ENCODE assay signal across 8 mouse cellular contexts in genomic region chr19:40414798-40415475, GRCm38 (mm10).
A peak's percentile ranks its signal among the peaks of the same experiment; 100 is the strongest.
DNase-seq lines count a peak whose midpoint lies in the region; ATAC-seq and TF ChIP-seq lines count a peak whose summit lies in the region.

No protein-coding gene starts in this region.

- 56% methylated on average over 11 of the region's 11 CpGs for WGBS in lung, postnatal 0 days
- WGBS in hindbrain, embryonic 13.5 days = 62% methylated on average over 11 of the region's 11 CpGs
- WGBS in limb, embryonic 14.5 days = 23% methylated on average over 11 of the region's 11 CpGs
- 60% methylated on average over 11 of the region's 11 CpGs for WGBS in stomach, embryonic 15.5 days

- DNase-seq in lung, postnatal 0 days (ENCODE audit: low spot score) = peak; percentile 38
- no peak for DNase-seq in lung, adult 18-20 months
- peak; percentile 40 for DNase-seq in limb, embryonic 14.5 days (ENCODE audit: low spot score)
- DNase-seq in left cerebral cortex, postnatal 10 days (ENCODE audit: extremely low spot score in 1 of 2, low spot score in 2 of 2) = no peak
- DNase-seq in thymus, postnatal 4 days = no peak
- DNase-seq in adrenal gland, postnatal 36 days = no peak

- 0 out of 2 replicates have a peak, but pooled peaks cover 2% of the 10 kb centered on the region for H3K4me1 ChIP-seq in lung, postnatal 0 days (ENCODE audit: insufficient read depth, low read depth, low read length)
- peaks cover 28% of the 10 kb centered on the region for H3K4me1 ChIP-seq in hindbrain, embryonic 13.5 days (replicated peaks)
- peaks cover 36% of the 10 kb centered on the region for H3K4me1 ChIP-seq in limb, embryonic 14.5 days (ENCODE audit: control insufficient read depth, insufficient read depth, low read length)
- peaks cover 15% of the 10 kb centered on the region for H3K4me1 ChIP-seq in stomach, embryonic 15.5 days

- no peak overlapping the region for H3K9ac ChIP-seq in lung, postnatal 0 days (replicated peaks; ENCODE audit: low read depth)
- no peak overlapping the region for H3K9ac ChIP-seq in hindbrain, embryonic 13.5 days
- no peak overlapping the region for H3K9ac ChIP-seq in limb, embryonic 14.5 days (ENCODE audit: low read depth, low read length, severe bottlenecking)
- no peak overlapping the region for H3K9ac ChIP-seq in stomach, embryonic 15.5 days

- H3K4me2 ChIP-seq in lung, postnatal 0 days (replicated peaks; ENCODE audit: low read depth, low read length) = no peak overlapping the region
- no peak overlapping the region for H3K4me2 ChIP-seq in hindbrain, embryonic 13.5 days
- H3K4me2 ChIP-seq in limb, embryonic 14.5 days (replicated peaks; ENCODE audit: low read depth, low read length, severe bottlenecking) = no peak overlapping the region
- no peak overlapping the region for H3K4me2 ChIP-seq in stomach, embryonic 15.5 days

- intact Hi-C loops in left cerebral cortex, postnatal 10 days (cut with DNase I) = no loop called here

- no peaks in the 10 kb centered on the region for H3K9me3 ChIP-seq in lung, postnatal 0 days (ENCODE audit: low read length)
- H3K9me3 ChIP-seq in hindbrain, embryonic 13.5 days = no peaks in the 10 kb centered on the region
- no peaks in the 10 kb centered on the region for H3K9me3 ChIP-seq in limb, embryonic 14.5 days (ENCODE audit: control insufficient read depth, low read length)
- no peaks in the 10 kb centered on the region for H3K9me3 ChIP-seq in stomach, embryonic 15.5 days

- H3K27me3 ChIP-seq in lung, postnatal 0 days (replicated peaks; ENCODE audit: insufficient read depth, low read length) = no peaks in the 10 kb centered on the region
- no peaks in the 10 kb centered on the region for H3K27me3 ChIP-seq in hindbrain, embryonic 13.5 days
- H3K27me3 ChIP-seq in limb, embryonic 14.5 days (ENCODE audit: control insufficient read depth, insufficient read depth, low read length) = no peaks in the 10 kb centered on the region
- H3K27me3 ChIP-seq in stomach, embryonic 15.5 days (replicated peaks) = no peaks in the 10 kb centered on the region

- TF ChIP-seq POLR2A in limb, embryonic 14.5 days (IDR thresholded peaks at IDR 0.05; ENCODE audit: borderline replicate concordance, extremely low read depth, insufficient read depth, insufficient read length) = no peak

- TF ChIP-seq EP300 in lung, postnatal 0 days (IDR thresholded peaks at IDR 0.05) = no peak

- TF ChIP-seq CTCF in lung, postnatal 0 days (IDR thresholded peaks at IDR 0.05) = no peak

- H3K4me3 ChIP-seq in lung, postnatal 0 days (ENCODE audit: low read depth, low read length) = no peak overlapping the region
- no peak overlapping the region for H3K4me3 ChIP-seq in hindbrain, embryonic 13.5 days
- H3K4me3 ChIP-seq in limb, embryonic 14.5 days (replicated peaks; ENCODE audit: low read length) = no peak overlapping the region
- no peak overlapping the region for H3K4me3 ChIP-seq in stomach, embryonic 15.5 days (replicated peaks)

- H3K27ac ChIP-seq in lung, postnatal 0 days (ENCODE audit: low read length) = peak overlapping the region; percentile 40
- H3K27ac ChIP-seq in hindbrain, embryonic 13.5 days = peak overlapping the region; percentile 66
- peak overlapping the region; percentile 84 for H3K27ac ChIP-seq in limb, embryonic 14.5 days (replicated peaks; ENCODE audit: low read depth, low read length)
- H3K27ac ChIP-seq in stomach, embryonic 15.5 days = peak overlapping the region; percentile 75

- peak; percentile 33; the same call in 1 of the 2 replicates for ATAC-seq in lung, postnatal 0 days
- no peak for ATAC-seq in hindbrain, embryonic 13.5 days (ENCODE audit: low FRiP score)
- peak; percentile 36; the same call in 1 of the 2 replicates for ATAC-seq in limb, embryonic 14.5 days (ENCODE audit: low FRiP score, low read depth)
- no peak for ATAC-seq in stomach, embryonic 15.5 days (ENCODE audit: insufficient read depth, low FRiP score, low read depth)

- H3K36me3 ChIP-seq in lung, postnatal 0 days (ENCODE audit: insufficient read depth, low read length) = no peaks in the 10 kb centered on the region
- H3K36me3 ChIP-seq in hindbrain, embryonic 13.5 days = no peaks in the 10 kb centered on the region
- H3K36me3 ChIP-seq in limb, embryonic 14.5 days (ENCODE audit: control insufficient read depth, insufficient read depth, low read length) = no peaks in the 10 kb centered on the region
- no peaks in the 10 kb centered on the region for H3K36me3 ChIP-seq in stomach, embryonic 15.5 days

Comparison
In these comparisons a context has a peak if more than half of its experiments do, and no peak if none do; other contexts are left out.
1. DNase-seq: peak in lung, postnatal 0 days (single experiment) and limb, embryonic 14.5 days (single experiment); none in lung, adult 18-20 months (0 of 2), left cerebral cortex, postnatal 10 days (0 of 2), thymus, postnatal 4 days (single experiment) and adrenal gland, postnatal 36 days (0 of 2).
2. ATAC-seq: peak in lung, postnatal 0 days (single experiment) and limb, embryonic 14.5 days (single experiment); none in hindbrain, embryonic 13.5 days (single experiment) and stomach, embryonic 15.5 days (single experiment).
3. Peak in every context shown above with its lines, with median percentiles within 50 percentile points of each other: H3K27ac ChIP-seq.